Mouse (Mus musculus): Measurements from ENCODE around the gene Phlpp2. TPM values are rescaled to one million over a fixed set of nuclear protein-coding genes. Genes with fewer than 3 reads are reported as not detected.

Gene Phlpp2
- polyA plus RNA-seq (2015; fragmentation: Nextera tagmentation; extraction: Ambion mirVana), result 1.5 TPM in 2 replicates

- no peaks in the 10 kb centered on the region for H3K9me3 ChIP-seq (ENCODE audit: low read length)
- ATAC-seq (peak; percentile 95), DNase-seq (peak; percentile 98)
- H3K4me1 ChIP-seq (ENCODE audit: insufficient read depth), result peaks cover 30% of the 10 kb centered on the region
- peak within 1 kb of the TSS; percentile 99 for H3K4me3 ChIP-seq (ENCODE audit: low read depth, low read length)
- peaks cover 5% of the 10 kb centered on the region; the same call in 1 of the 2 replicates for H3K36me3 ChIP-seq (replicated peaks; ENCODE audit: insufficient read depth, low read length)
- no peaks in the 10 kb centered on the region for H3K27me3 ChIP-seq (ENCODE audit: insufficient read depth, low read length)
- peak within 1 kb of the TSS; percentile 85 for H3K27ac ChIP-seq (ENCODE audit: low read depth)
- 1% methylated on average over 32 of the region's 42 CpGs for WGBS (ENCODE audit: insufficient replicate concordance)
- TF ChIP-seq EP300 (IDR thresholded peaks at IDR 0.05; ENCODE audit: low read depth), result 0 out of 2 replicates have a peak, but pooled peaks have one; percentile 27
- peak; percentile 55 for TF ChIP-seq CTCF (IDR thresholded peaks at IDR 0.05; ENCODE audit: low read depth)
- H3K4me2 ChIP-seq (ENCODE audit: low read depth, low read length), result peak within 1 kb of the TSS; percentile 90
- H3K9ac ChIP-seq (replicated peaks), result peak within 1 kb of the TSS; percentile 97
Observed at GRCm38 (mm10) chr8:109868003-109868679, at the start of gene Phlpp2. Gene Phlpp2, plus strand, starts transcription at chr8:109868542.

GRCm38 (mm10) chr8:109823561-109823960 is 44.8 kb upstream of the Phlpp2 start:
- TF ChIP-seq EP300 (IDR thresholded peaks at IDR 0.05; ENCODE audit: low read depth), result no peak
- TF ChIP-seq CTCF (IDR thresholded peaks at IDR 0.05; ENCODE audit: low read depth), result no peak
- Histone ChIP-seq H3K27ac (ENCODE audit: low read depth) (no peak overlapping the region), H3K4me3 (ENCODE audit: low read depth, low read length) (no peak overlapping the region), H3K4me2 (ENCODE audit: low read depth, low read length) (no peak overlapping the region), H3K9me3 (ENCODE audit: low read length) (no peaks in the 10 kb centered on the region), H3K4me1 (ENCODE audit: insufficient read depth) (no peaks in the 10 kb centered on the region), H3K36me3 (replicated peaks; ENCODE audit: insufficient read depth, low read length) (peaks cover 18% of the 10 kb centered on the region), H3K9ac (replicated peaks) (no peak overlapping the region), H3K27me3 (ENCODE audit: insufficient read depth, low read length) (no peaks in the 10 kb centered on the region)
- DNase-seq (no peak), ATAC-seq (no peak)
- WGBS (ENCODE audit: insufficient replicate concordance), result 82% methylated on average over 2 of the region's 2 CpGs

GRCm38 (mm10) chr8:109839822-109840221 is 28.5 kb upstream of the Phlpp2 start:
- 73% methylated on average over 2 of the region's 2 CpGs for whole genome bisulfite sequencing (ENCODE audit: insufficient replicate concordance)
- no peak overlapping the region for H3K9ac ChIP-seq (replicated peaks)
- TF ChIP-seq CTCF (IDR thresholded peaks at IDR 0.05; ENCODE audit: low read depth), result no peak
- no peak for TF ChIP-seq EP300 (IDR thresholded peaks at IDR 0.05; ENCODE audit: low read depth)

GRCm38 (mm10) chr8:109842468-109842867 is 25.9 kb upstream of the Phlpp2 start:
- Histone ChIP-seq H3K27ac (ENCODE audit: low read depth) (no peak overlapping the region), H3K27me3 (ENCODE audit: insufficient read depth, low read length) (no peaks in the 10 kb centered on the region), H3K4me3 (ENCODE audit: low read depth, low read length) (no peak overlapping the region), H3K9ac (replicated peaks) (no peak overlapping the region), H3K4me2 (ENCODE audit: low read depth, low read length) (no peak overlapping the region), H3K9me3 (ENCODE audit: low read length) (no peaks in the 10 kb centered on the region), H3K4me1 (ENCODE audit: insufficient read depth) (no peaks in the 10 kb centered on the region), H3K36me3 (replicated peaks; ENCODE audit: insufficient read depth, low read length) (peaks cover 49% of the 10 kb centered on the region)
- no peak for ATAC-seq
- 87% methylated on average over 1 of the region's 1 CpGs for WGBS (ENCODE audit: insufficient replicate concordance)
- no peak for DNase-seq
- TF ChIP-seq EP300 (IDR thresholded peaks at IDR 0.05; ENCODE audit: low read depth), result no peak
- TF ChIP-seq CTCF (IDR thresholded peaks at IDR 0.05; ENCODE audit: low read depth), result no peak

More at GRCm38 (mm10) chr8:109839822-109840221, 28.5 kb upstream of the Phlpp2 start:
- ATAC-seq (no peak), DNase-seq (no peak)
- H3K4me2 ChIP-seq (ENCODE audit: low read depth, low read length), result no peak overlapping the region
- H3K27ac ChIP-seq (ENCODE audit: low read depth), result no peak overlapping the region
- H3K9me3 ChIP-seq (ENCODE audit: low read length), result no peaks in the 10 kb centered on the region
- H3K36me3 ChIP-seq (replicated peaks; ENCODE audit: insufficient read depth, low read length), result peaks cover 48% of the 10 kb centered on the region
- no peak overlapping the region for H3K4me3 ChIP-seq (ENCODE audit: low read depth, low read length)
- no peaks in the 10 kb centered on the region for H3K4me1 ChIP-seq (ENCODE audit: insufficient read depth)
- no peaks in the 10 kb centered on the region for H3K27me3 ChIP-seq (ENCODE audit: insufficient read depth, low read length)

GRCm38 (mm10) chr8:109847866-109848265 is 20.5 kb upstream of the Phlpp2 start:
- Histone ChIP-seq H3K4me1 (ENCODE audit: insufficient read depth) (no peaks in the 10 kb centered on the region), H3K36me3 (replicated peaks; ENCODE audit: insufficient read depth, low read length) (peaks cover 71% of the 10 kb centered on the region), H3K27me3 (ENCODE audit: insufficient read depth, low read length) (no peaks in the 10 kb centered on the region), H3K4me2 (ENCODE audit: low read depth, low read length) (no peak overlapping the region), H3K27ac (ENCODE audit: low read depth) (no peak overlapping the region), H3K4me3 (ENCODE audit: low read depth, low read length) (no peak overlapping the region), H3K9ac (replicated peaks) (no peak overlapping the region), H3K9me3 (ENCODE audit: low read length) (no peaks in the 10 kb centered on the region)
- 47% methylated on average over 2 of the region's 2 CpGs for WGBS (ENCODE audit: insufficient replicate concordance)
- TF ChIP-seq EP300 (IDR thresholded peaks at IDR 0.05; ENCODE audit: low read depth) (peak; percentile 41; the same call in 1 of the 2 replicates), CTCF (IDR thresholded peaks at IDR 0.05; ENCODE audit: low read depth) (no peak)
- peak; percentile 57 for ATAC-seq
- DNase-seq, result no peak

- WGBS (ENCODE audit: insufficient replicate concordance), result 84% methylated on average over 3 of the region's 3 CpGs
- Histone ChIP-seq H3K9ac (replicated peaks) (no peak overlapping the region), H3K27ac (ENCODE audit: low read depth) (no peak overlapping the region), H3K4me2 (ENCODE audit: low read depth, low read length) (no peak overlapping the region), H3K36me3 (replicated peaks; ENCODE audit: insufficient read depth, low read length) (peaks cover 65% of the 10 kb centered on the region), H3K9me3 (ENCODE audit: low read length) (no peaks in the 10 kb centered on the region), H3K4me3 (ENCODE audit: low read depth, low read length) (no peak overlapping the region), H3K27me3 (ENCODE audit: insufficient read depth, low read length) (no peaks in the 10 kb centered on the region), H3K4me1 (ENCODE audit: insufficient read depth) (no peaks in the 10 kb centered on the region)
- ATAC-seq (no peak), DNase-seq (no peak)
- TF ChIP-seq EP300 (IDR thresholded peaks at IDR 0.05; ENCODE audit: low read depth), result no peak
- no peak for TF ChIP-seq CTCF (IDR thresholded peaks at IDR 0.05; ENCODE audit: low read depth)
Observed at GRCm38 (mm10) chr8:109848981-109849380, 19.4 kb upstream of the Phlpp2 start.

Measured in liver, postnatal 0 days (tissue).